Comparison of ENCODE assay signal across 24 mouse cellular contexts in genomic region chr2:180460801-180461200, GRCm38 (mm10). TPM values are rescaled to one million over a fixed set of nuclear protein-coding genes. Genes with fewer than 3 reads are reported as not detected.
DNase-seq lines count a peak whose midpoint lies in the region; TF ChIP-seq lines count a peak whose summit lies in the region.
"Had no signal": no experiment of that assay in that cellular context is flagged by ENCODE, and none has a peak within 500 bp of the region (broad histone marks: within the 10 kb centered on the region; RNA-seq: fewer than 3 reads in every experiment).

No protein-coding gene starts in this region.

- H3K4me1 ChIP-seq in lung, adult 2 months (ENCODE audit: control insufficient read depth, insufficient read depth, low read length), result peaks cover 10% of the 10 kb centered on the region

- peak; percentile 17 for DNase-seq in lung, adult 2 months
- no peak for DNase-seq in lung, postnatal 4 days
- DNase-seq in MN1 (ENCODE audit: low spot score), result peak; percentile 41
- DNase-seq in large intestine, adult 2 months (ENCODE audit: low read depth, low spot score), result peak; percentile 37
- peak; percentile 73 for DNase-seq in retina, postnatal 7 days (ENCODE audit: low read depth, low spot score)
- DNase-seq in layer of hippocampus, adult 11-12 months (ENCODE audit: low spot score), result no peak
- DNase-seq in liver, result no peak
- DNase-seq: adrenal gland, adult 8-10 months; B cell, adult 2 months; cerebellum, adult 11-12 months; cerebellum, postnatal 10 days; heart, postnatal 4 days; kidney, adult 9 months; kidney, postnatal 36 days; right cerebral cortex, postnatal 14 days; spleen, adult 18-20 months; thymus, adult 18-20 months; thymus, postnatal 36 days had no signal

- TF ChIP-seq POLR2A in lung, adult 2 months (IDR thresholded peaks at IDR 0.05; ENCODE audit: borderline replicate concordance, extremely low read depth, low read depth, low read length), result no peak

- 57% methylated on average over 8 of the region's 8 CpGs for WGBS in lung, adult 2 months
- 33% methylated on average over 8 of the region's 8 CpGs for WGBS in large intestine, adult 2 months

- no peak overlapping the region for H3K4me3 ChIP-seq in lung, adult 2 months (replicated peaks; ENCODE audit: extremely low read depth, low read depth, low read length)
- H3K4me3 ChIP-seq: forebrain, embryonic 13.5 days; heart, embryonic 10.5 days; left cerebral cortex, adult 2 months; midbrain, embryonic 12.5 days; neural tube, embryonic 12.5 days had no signal

- no peak for TF ChIP-seq CTCF in lung, adult 2 months (IDR thresholded peaks at IDR 0.05; ENCODE audit: insufficient read depth, low read length)

RNA-seq across cellular contexts. Expression of gene Slco4a1, which starts 4.8 kb away (rescaled TPM):
- polyA plus RNA-seq in lung, adult 2 months (2012; rRNA removed), result 4.9 and 6.2 TPM in 2 replicates
- 12.0 and 17.8 TPM in 2 replicates for polyA plus RNA-seq in large intestine, adult 2 months (2012; rRNA removed)
- polyA plus RNA-seq: G1E had no signal

RNA-seq across cellular contexts. Expression of gene Ntsr1, which starts 39.0 kb away (rescaled TPM):
- not detected in 2 replicates for polyA plus RNA-seq in lung, adult 2 months (2012; rRNA removed)
- 0.72 and 0.92 TPM in 2 replicates for polyA plus RNA-seq in large intestine, adult 2 months (2012; rRNA removed)
- polyA plus RNA-seq: G1E had no signal

Comparison
In these comparisons a context has a peak if more than half of its experiments do, and no peak if none do; other contexts are left out.
1. DNase-seq: peak in lung, adult 2 months (single experiment), MN1 (single experiment), large intestine, adult 2 months (single experiment) and retina, postnatal 7 days (single experiment); none in lung, postnatal 4 days (0 of 2), layer of hippocampus, adult 11-12 months (single experiment) and liver (single experiment).